Mouse (Mus musculus) neural tube, embryonic 13.5 days (tissue): ENCODE measurements around the gene Fbxl12. TPM values are rescaled to one million over a fixed set of nuclear protein-coding genes. Genes with fewer than 3 reads are reported as not detected.

Source experiments
- ATAC-seq: fragments of 200-750 bp; cut with Nextera tagmentation; 2 replicates; pipeline ENCODE4 v1.8.0; 2017; ENCODE audit warnings: low read depth, mild to moderate bottlenecking, moderate TSS enrichment, moderate library complexity
- H3K27ac ChIP-seq: fragments of 300-500 bp; sonication (generic); replicated peaks from 2 replicates; pipeline ENCODE4 v1.5.1; 2015; ENCODE audit warnings: moderate library complexity, mild to moderate bottlenecking, inconsistent platforms
- H3K27me3 ChIP-seq: fragments of 300-500 bp; sonication (generic); 2 replicates; pipeline ENCODE4 v1.6.1; 2015; ENCODE audit warnings: mild to moderate bottlenecking, inconsistent platforms
- H3K36me3 ChIP-seq: fragments of 300-500 bp; sonication (generic); 2 replicates; pipeline ENCODE4 v1.6.1; 2015; ENCODE audit warnings: mild to moderate bottlenecking, inconsistent platforms
- H3K4me1 ChIP-seq: fragments of 300-500 bp; sonication (generic); replicated peaks from 2 replicates; pipeline ENCODE4 v1.6.1; 2015; ENCODE audit warnings: inconsistent platforms
- H3K4me2 ChIP-seq: fragments of 300-500 bp; sonication (generic); 2 replicates; pipeline ENCODE4 v1.6.1; 2015; ENCODE audit warnings: inconsistent platforms, mild to moderate bottlenecking, moderate library complexity
- H3K4me3 ChIP-seq: fragments of 300-500 bp; sonication (generic); 2 replicates; pipeline ENCODE4 v1.5.1; 2015; ENCODE audit warnings: mild to moderate bottlenecking, inconsistent platforms
- H3K9ac ChIP-seq: fragments of 300-500 bp; sonication (generic); 2 replicates; pipeline ENCODE4 v1.6.1; 2015; ENCODE audit warnings: moderate library complexity, mild to moderate bottlenecking, inconsistent platforms
- H3K9me3 ChIP-seq: fragments of 300-500 bp; sonication (generic); 2 replicates; pipeline ENCODE4 v1.6.1; 2016; ENCODE audit warnings: inconsistent platforms
- WGBS: fragments of 180-500 bp; shearing (Covaris S2); methylation state at CpG from one replicate; pipeline ENCODE4 v1.1.7; 2015; 5-methylcytosine and 5-hydroxymethylcytosine counted together
- polyA plus RNA-seq: library from polyadenylated mRNA; unstranded; fragments of >200 nt; fragmentation: Nextera tagmentation; extraction: Ambion mirVana; gene quantifications from 2 replicates; pipeline ENCODE4 v1.2.1, GENCODE M21; 2015

The Fbxl12 gene
- polyA plus RNA-seq, 1 experiment from 2014 or later: 16.2 TPM

GRCm38 (mm10) chr9:20611976-20612375 is 32.6 kb downstream of the Fbxl12 start:
- H3K27me3 ChIP-seq: no peaks in the 10 kb centered on the region
- no peak overlapping the region for H3K4me3 ChIP-seq
- no peak overlapping the region for H3K27ac ChIP-seq
- no peak overlapping the region for H3K4me2 ChIP-seq
- ATAC-seq: no peak
- no peak overlapping the region for H3K9ac ChIP-seq
- 86% methylated on average over 5 of the region's 5 CpGs for WGBS
- 0 out of 2 replicates have a peak, but pooled peaks cover 4% of the 10 kb centered on the region for H3K9me3 ChIP-seq
- H3K4me1 ChIP-seq: peaks cover under 1% of the 10 kb centered on the region; the same call in 1 of the 2 replicates
- peaks cover 7% of the 10 kb centered on the region; the same call in 1 of the 2 replicates for H3K36me3 ChIP-seq

- H3K36me3 ChIP-seq: peaks cover 4% of the 10 kb centered on the region; the same call in 1 of the 2 replicates
- no peak overlapping the region for H3K4me2 ChIP-seq
- H3K9me3 ChIP-seq: 0 out of 2 replicates have a peak, but pooled peaks cover 4% of the 10 kb centered on the region
- ATAC-seq: no peak
- no peak overlapping the region for H3K9ac ChIP-seq
- H3K4me3 ChIP-seq: no peak overlapping the region
- peaks cover 9% of the 10 kb centered on the region for H3K4me1 ChIP-seq
- 86% methylated on average over 5 of the region's 5 CpGs for WGBS
- no peaks in the 10 kb centered on the region for H3K27me3 ChIP-seq
- H3K27ac ChIP-seq: no peak overlapping the region
Measured at GRCm38 (mm10) chr9:20609831-20610464, 34.6 kb downstream of the Fbxl12 start.

- peak overlapping the region; percentile 98 for H3K27ac ChIP-seq
- peak overlapping the region; percentile 72 for H3K4me2 ChIP-seq
- ATAC-seq: peak; percentile 91
- H3K36me3 ChIP-seq: peaks cover 4% of the 10 kb centered on the region; the same call in 1 of the 2 replicates
- peaks cover 9% of the 10 kb centered on the region for H3K4me1 ChIP-seq
- under 1% methylated on average over 57 of the region's 57 CpGs for WGBS
- no peaks in the 10 kb centered on the region for H3K27me3 ChIP-seq
- peak overlapping the region; percentile 90 for H3K9ac ChIP-seq
- H3K9me3 ChIP-seq: 0 out of 2 replicates have a peak, but pooled peaks cover 4% of the 10 kb centered on the region
- H3K4me3 ChIP-seq: peak overlapping the region; percentile 72
Measured at GRCm38 (mm10) chr9:20607100-20607974, 37.2 kb downstream of the Fbxl12 start.

- 0 out of 2 replicates have a peak, but pooled peaks cover 4% of the 10 kb centered on the region for H3K9me3 ChIP-seq
- H3K4me1 ChIP-seq: peaks cover 9% of the 10 kb centered on the region
- H3K4me2 ChIP-seq: peak overlapping the region; percentile 72
- peak overlapping the region; percentile 72; the same call in 1 of the 2 replicates for H3K4me3 ChIP-seq
- no peaks in the 10 kb centered on the region for H3K27me3 ChIP-seq
- peaks cover 11% of the 10 kb centered on the region for H3K36me3 ChIP-seq
- WGBS: 97% methylated on average over 1 of the region's 1 CpGs
- peak overlapping the region; percentile 98 for H3K27ac ChIP-seq
- ATAC-seq: no peak
- peak overlapping the region; percentile 90 for H3K9ac ChIP-seq
Measured at GRCm38 (mm10) chr9:20606269-20606668, 38.3 kb downstream of the Fbxl12 start.

- Histone ChIP-seq H3K4me2 (no peak overlapping the region), H3K27ac (no peak overlapping the region), H3K4me3 (no peak overlapping the region), H3K9me3 (no peaks in the 10 kb centered on the region), H3K9ac (no peak overlapping the region), H3K36me3 (peaks cover 30% of the 10 kb centered on the region), H3K4me1 (peaks cover 2% of the 10 kb centered on the region), H3K27me3 (no peaks in the 10 kb centered on the region)
- WGBS: 81% methylated on average over 6 of the region's 6 CpGs
- ATAC-seq: no peak
Measured at GRCm38 (mm10) chr9:20601270-20601669, 43.3 kb downstream of the Fbxl12 start.

GRCm38 (mm10) chr9:20581175-20581634 is 63.4 kb downstream of the Fbxl12 start, which contains the start of gene Zfp846:
Gene Zfp846, plus strand, starts transcription at chr9:20581291.
- WGBS: 0% methylated on average over 29 of the region's 30 CpGs

GRCm38 (mm10) chr9:20576591-20576990 is 68.0 kb downstream of the Fbxl12 start:
- no peak overlapping the region for H3K27ac ChIP-seq
- peaks cover 54% of the 10 kb centered on the region for H3K27me3 ChIP-seq
- H3K36me3 ChIP-seq: no peaks in the 10 kb centered on the region
- peaks cover under 1% of the 10 kb centered on the region; the same call in 1 of the 2 replicates for H3K4me1 ChIP-seq
- ATAC-seq: no peak
- WGBS: 84% methylated on average over 2 of the region's 2 CpGs
- no peak overlapping the region for H3K9ac ChIP-seq
- H3K4me2 ChIP-seq: no peak overlapping the region
- no peaks in the 10 kb centered on the region for H3K9me3 ChIP-seq
- no peak overlapping the region for H3K4me3 ChIP-seq

More at GRCm38 (mm10) chr9:20581175-20581634, 63.4 kb downstream of the Fbxl12 start, which contains the start of gene Zfp846:
- H3K36me3 ChIP-seq: peaks cover 11% of the 10 kb centered on the region; the same call in 1 of the 2 replicates
- peak within 1 kb of the TSS; percentile 66 for H3K4me2 ChIP-seq
- peaks cover 18% of the 10 kb centered on the region for H3K4me1 ChIP-seq
- ATAC-seq: peak; percentile 97
- peak within 1 kb of the TSS; percentile 88 for H3K9ac ChIP-seq
- H3K9me3 ChIP-seq: no peaks in the 10 kb centered on the region
- H3K27me3 ChIP-seq: peaks cover 28% of the 10 kb centered on the region
- H3K4me3 ChIP-seq: peak within 1 kb of the TSS; percentile 69
- H3K27ac ChIP-seq: peak within 1 kb of the TSS; percentile 89

- no peak overlapping the region for H3K4me3 ChIP-seq
- H3K27me3 ChIP-seq: peaks cover 27% of the 10 kb centered on the region
- no peak overlapping the region for H3K4me2 ChIP-seq
- H3K27ac ChIP-seq: no peak overlapping the region
- no peaks in the 10 kb centered on the region for H3K36me3 ChIP-seq
- no peaks in the 10 kb centered on the region for H3K9me3 ChIP-seq
- ATAC-seq: no peak
- H3K4me1 ChIP-seq: no peaks in the 10 kb centered on the region
- H3K9ac ChIP-seq: no peak overlapping the region
Measured at GRCm38 (mm10) chr9:20571060-20571459, 73.5 kb downstream of the Fbxl12 start.

Other genes starting within 250 kb of the Fbxl12 start
- gene Zfp26, start 184.6 kb downstream of the Fbxl12 start, polyA plus RNA-seq: 15.2 and 15.3 TPM in 2 replicates
- 29.3 and 30.4 TPM in 2 replicates for gene Zfp426, start 152.0 kb downstream of the Fbxl12 start, polyA plus RNA-seq
- 107 and 129 TPM in 2 replicates for gene Zfp266, start 123.3 kb downstream of the Fbxl12 start, polyA plus RNA-seq
- 39.6 and 44.4 TPM in 2 replicates for gene Zfp846, start 63.5 kb downstream of the Fbxl12 start, polyA plus RNA-seq
- gene Ubl5, start 1.9 kb downstream of the Fbxl12 start, polyA plus RNA-seq: 479 and 545 TPM in 2 replicates
- gene Pin1, start 7.3 kb upstream of the Fbxl12 start, polyA plus RNA-seq: 55.4 and 58.9 TPM in 2 replicates
- gene Olfm2, start 101.6 kb upstream of the Fbxl12 start, polyA plus RNA-seq: 127 and 128 TPM in 2 replicates
- gene Col5a3, start 170.3 kb upstream of the Fbxl12 start, polyA plus RNA-seq: 0.45 and 0.59 TPM in 2 replicates
- gene Rdh8, start 173.7 kb upstream of the Fbxl12 start, polyA plus RNA-seq: not detected in 2 replicates
- 2.6 and 2.7 TPM in 2 replicates for gene A230050P20Rik, start 223.9 kb upstream of the Fbxl12 start, polyA plus RNA-seq
- 8.8 and 9.7 TPM in 2 replicates for gene Angptl6, start 235.0 kb upstream of the Fbxl12 start, polyA plus RNA-seq
- gene Ppan, start 243.4 kb upstream of the Fbxl12 start, polyA plus RNA-seq: 48.1 and 51.9 TPM in 2 replicates